Mouse (Mus musculus): ENCODE results near the gene 4930544G11Rik. TPM values are rescaled to one million over a fixed set of nuclear protein-coding genes. Genes with fewer than 3 reads are reported as not detected.

The 4930544G11Rik gene
- polyA plus RNA-seq, 1 experiment from 2014 or later: not detected

- no peak for ATAC-seq (replicated peaks; ENCODE audit: extremely low read depth, insufficient read depth, low FRiP score)
- H3K4me1 ChIP-seq (ENCODE audit: control insufficient read depth, insufficient read depth, low read length): no peaks in the 10 kb centered on the region
- H3K4me3 ChIP-seq (ENCODE audit: low read length): no peak overlapping the region
- WGBS: 67% methylated on average over 7 of the region's 7 CpGs
- no peak overlapping the region for H3K27ac ChIP-seq (ENCODE audit: low read length)
- H3K9me3 ChIP-seq (replicated peaks; ENCODE audit: control insufficient read depth, low read length): no peaks in the 10 kb centered on the region
- H3K27me3 ChIP-seq (ENCODE audit: control insufficient read depth, insufficient read depth, low read length): no peaks in the 10 kb centered on the region
- no peak overlapping the region for H3K4me2 ChIP-seq (ENCODE audit: low read depth, low read length)
- H3K9ac ChIP-seq (ENCODE audit: low read length): no peak overlapping the region
- peaks cover 10% of the 10 kb centered on the region for H3K36me3 ChIP-seq (ENCODE audit: control insufficient read depth, insufficient read depth)
Measured at GRCm38 (mm10) chr6:65935566-65936281, 16.7 kb upstream of the 4930544G11Rik start.

DNA sequence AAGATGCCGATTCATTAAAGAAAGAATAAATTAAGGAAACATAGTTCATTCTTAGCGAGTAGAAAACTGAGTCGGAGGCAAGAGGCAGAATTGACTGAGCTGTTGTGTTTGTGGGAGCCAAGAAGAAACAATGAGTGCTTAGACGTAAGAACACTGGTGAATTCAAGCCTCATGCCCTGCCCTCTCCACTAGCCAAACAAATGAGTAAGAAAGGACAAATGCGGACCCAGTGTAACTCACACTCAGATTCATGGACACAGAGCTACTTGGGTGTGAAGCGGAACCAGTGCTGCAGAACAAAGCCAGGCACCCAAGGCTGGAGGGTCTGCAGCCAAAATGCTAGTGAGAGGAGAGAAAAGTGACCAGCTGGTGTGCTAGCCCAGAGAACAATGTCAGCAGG, 1.9 kb upstream of the 4930544G11Rik start:
- Histone ChIP-seq H3K4me2 (ENCODE audit: low read depth, low read length) (no peak overlapping the region), H3K27ac (ENCODE audit: low read length) (no peak overlapping the region), H3K4me3 (ENCODE audit: low read length) (no peak overlapping the region), H3K4me1 (ENCODE audit: control insufficient read depth, insufficient read depth, low read length) (no peaks in the 10 kb centered on the region), H3K9ac (ENCODE audit: low read length) (no peak overlapping the region), H3K27me3 (ENCODE audit: control insufficient read depth, insufficient read depth, low read length) (no peaks in the 10 kb centered on the region), H3K36me3 (ENCODE audit: control insufficient read depth, insufficient read depth) (no peaks in the 10 kb centered on the region), H3K9me3 (replicated peaks; ENCODE audit: control insufficient read depth, low read length) (no peaks in the 10 kb centered on the region)
- no peak for ATAC-seq (replicated peaks; ENCODE audit: extremely low read depth, insufficient read depth, low FRiP score)
- 84% methylated on average over 6 of the region's 6 CpGs for WGBS

DNA sequence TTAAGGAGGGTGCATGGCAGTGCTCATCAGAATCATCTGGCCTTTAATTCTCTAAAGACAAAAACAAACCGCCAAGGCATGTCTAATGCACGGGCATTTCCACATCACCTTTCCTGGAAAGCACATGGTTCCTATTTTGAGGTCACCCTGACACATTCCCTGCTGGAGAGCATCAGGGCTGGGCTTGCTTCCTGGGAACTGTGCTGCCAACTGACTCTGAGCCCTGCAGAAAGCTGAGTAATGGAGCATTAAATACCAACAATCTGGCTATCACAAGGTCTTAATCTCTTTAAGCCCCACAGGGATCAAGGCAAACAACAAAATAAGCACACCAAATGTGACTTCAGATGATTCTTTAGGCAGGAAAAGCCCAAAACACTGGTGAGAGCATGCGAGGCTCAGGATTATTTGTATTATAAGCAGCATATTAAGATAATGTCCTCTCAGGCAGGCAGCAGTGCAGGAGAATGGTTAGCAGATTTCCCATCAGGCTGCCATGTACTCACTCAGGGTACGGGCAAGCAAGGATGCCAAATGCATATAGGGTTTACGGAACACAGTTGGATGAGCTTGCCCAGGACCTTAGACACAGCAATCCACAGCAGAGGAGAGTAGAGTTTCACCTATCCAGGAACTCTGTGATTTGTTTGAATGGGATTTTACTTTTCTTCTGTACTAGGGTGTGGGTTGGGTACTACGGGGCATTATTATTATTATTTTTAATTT, 17.1 kb downstream of the 4930544G11Rik start:
- H3K4me3 ChIP-seq (ENCODE audit: low read length): no peak overlapping the region
- 56% methylated on average over 6 of the region's 6 CpGs for WGBS
- no peak overlapping the region for H3K9ac ChIP-seq (ENCODE audit: low read length)
- H3K4me1 ChIP-seq (ENCODE audit: control insufficient read depth, insufficient read depth, low read length): no peaks in the 10 kb centered on the region
- no peak overlapping the region for H3K27ac ChIP-seq (ENCODE audit: low read length)
- H3K9me3 ChIP-seq (replicated peaks; ENCODE audit: control insufficient read depth, low read length): no peaks in the 10 kb centered on the region
- H3K36me3 ChIP-seq (ENCODE audit: control insufficient read depth, insufficient read depth): no peaks in the 10 kb centered on the region
- no peak for ATAC-seq (replicated peaks; ENCODE audit: extremely low read depth, insufficient read depth, low FRiP score)
- H3K4me2 ChIP-seq (ENCODE audit: low read depth, low read length): no peak overlapping the region
- H3K27me3 ChIP-seq (ENCODE audit: control insufficient read depth, insufficient read depth, low read length): no peaks in the 10 kb centered on the region

GRCm38 (mm10) chr6:65970410-65970809, 18.0 kb downstream of the 4930544G11Rik start:
- ATAC-seq (replicated peaks; ENCODE audit: extremely low read depth, insufficient read depth, low FRiP score): no peak
- Histone ChIP-seq H3K9ac (ENCODE audit: low read length) (no peak overlapping the region), H3K27me3 (ENCODE audit: control insufficient read depth, insufficient read depth, low read length) (no peaks in the 10 kb centered on the region), H3K4me2 (ENCODE audit: low read depth, low read length) (no peak overlapping the region), H3K27ac (ENCODE audit: low read length) (no peak overlapping the region), H3K4me3 (ENCODE audit: low read length) (no peak overlapping the region), H3K9me3 (replicated peaks; ENCODE audit: control insufficient read depth, low read length) (no peaks in the 10 kb centered on the region), H3K4me1 (ENCODE audit: control insufficient read depth, insufficient read depth, low read length) (no peaks in the 10 kb centered on the region), H3K36me3 (ENCODE audit: control insufficient read depth, insufficient read depth) (no peaks in the 10 kb centered on the region)
- whole genome bisulfite sequencing: 86% methylated on average over 9 of the region's 9 CpGs

- H3K27ac ChIP-seq (ENCODE audit: low read length): no peak overlapping the region
- no peak overlapping the region for H3K4me3 ChIP-seq (ENCODE audit: low read length)
- peaks cover 3% of the 10 kb centered on the region; the same call in 1 of the 2 replicates for H3K9me3 ChIP-seq (replicated peaks; ENCODE audit: control insufficient read depth, low read length)
- no peak overlapping the region for H3K9ac ChIP-seq (ENCODE audit: low read length)
- no peaks in the 10 kb centered on the region for H3K27me3 ChIP-seq (ENCODE audit: control insufficient read depth, insufficient read depth, low read length)
- no peak overlapping the region for H3K4me2 ChIP-seq (ENCODE audit: low read depth, low read length)
- H3K4me1 ChIP-seq (ENCODE audit: control insufficient read depth, insufficient read depth, low read length): no peaks in the 10 kb centered on the region
- no peaks in the 10 kb centered on the region for H3K36me3 ChIP-seq (ENCODE audit: control insufficient read depth, insufficient read depth)
- ATAC-seq (replicated peaks; ENCODE audit: extremely low read depth, insufficient read depth, low FRiP score): no peak
- 45% methylated on average over 3 of the region's 3 CpGs for WGBS
Measured at GRCm38 (mm10) chr6:65992081-65992480, 39.7 kb downstream of the 4930544G11Rik start.

DNA sequence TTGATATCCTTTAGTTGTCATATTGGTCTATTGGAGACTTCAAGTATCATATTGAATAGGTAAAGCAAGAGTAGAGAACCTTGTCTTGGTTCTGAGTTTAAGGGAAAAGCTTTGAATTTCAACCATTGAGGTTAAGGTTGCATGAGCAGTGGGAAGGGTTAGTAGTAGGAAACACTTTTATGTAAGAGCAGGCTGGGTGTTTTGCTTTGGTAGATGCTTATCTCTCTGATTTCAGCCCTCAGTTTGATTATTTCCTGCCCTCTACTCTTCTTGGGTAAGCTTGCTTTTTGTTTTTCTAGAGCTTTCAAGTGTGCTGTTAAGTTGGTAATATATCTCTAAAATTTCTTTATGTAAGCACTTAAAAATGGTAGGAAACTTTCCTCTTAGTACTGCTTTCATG, 45.9 kb downstream of the 4930544G11Rik start:
- Histone ChIP-seq H3K4me1 (ENCODE audit: control insufficient read depth, insufficient read depth, low read length) (no peaks in the 10 kb centered on the region), H3K27me3 (ENCODE audit: control insufficient read depth, insufficient read depth, low read length) (no peaks in the 10 kb centered on the region), H3K36me3 (ENCODE audit: control insufficient read depth, insufficient read depth) (no peaks in the 10 kb centered on the region), H3K4me3 (ENCODE audit: low read length) (no peak overlapping the region), H3K27ac (ENCODE audit: low read length) (no peak overlapping the region), H3K9me3 (replicated peaks; ENCODE audit: control insufficient read depth, low read length) (peaks cover 3% of the 10 kb centered on the region; the same call in 1 of the 2 replicates), H3K9ac (ENCODE audit: low read length) (no peak overlapping the region), H3K4me2 (ENCODE audit: low read depth, low read length) (no peak overlapping the region)
- no peak for ATAC-seq (replicated peaks; ENCODE audit: extremely low read depth, insufficient read depth, low FRiP score)

Other genes with a start within 250 kb of the 4930544G11Rik start
- 16.1 and 17.9 TPM in 2 replicates for gene Prdm5, start 173.6 kb upstream of the 4930544G11Rik start, polyA plus RNA-seq (2015; fragmentation: Nextera tagmentation; extraction: Ambion mirVana)

All from heart, embryonic 16.5 days (tissue).